Mouse (Mus musculus) heart, postnatal 25 days (tissue): Measurements from ENCODE around the gene Moxd1. TPM values are rescaled to one million over a fixed set of nuclear protein-coding genes. Genes with fewer than 3 reads are reported as not detected.

Source experiments
- DNase-seq: peaks from one replicate; pipeline ENCODE4 v3.0.0; 2022; ENCODE audit warnings: low spot score
- intact Hi-C: fragments of 180-260 bp; cut with DNase I; formaldehyde crosslinking; loops from one replicate; pipeline ENCODE4 v1.15.1; 2025
- total RNA-seq, 2 experiments: library from RNA; stranded (reverse); gene quantifications; 2 replicates each; pipeline ENCODE4 v1.2.3; 2021

The Moxd1 gene
- 1 to 10 TPM in 1 of 2 experiments, under 1 TPM in 1; 0.28 to 1.0 TPM for total RNA-seq

- DNase-seq: no peak
- intact Hi-C loops: no loop called here
These were observed at the start of gene Moxd1 for GRCm38 (mm10) chr10:24223449-24224143. Moxd1 (plus strand) TSS chr10:24223517.

DNA sequence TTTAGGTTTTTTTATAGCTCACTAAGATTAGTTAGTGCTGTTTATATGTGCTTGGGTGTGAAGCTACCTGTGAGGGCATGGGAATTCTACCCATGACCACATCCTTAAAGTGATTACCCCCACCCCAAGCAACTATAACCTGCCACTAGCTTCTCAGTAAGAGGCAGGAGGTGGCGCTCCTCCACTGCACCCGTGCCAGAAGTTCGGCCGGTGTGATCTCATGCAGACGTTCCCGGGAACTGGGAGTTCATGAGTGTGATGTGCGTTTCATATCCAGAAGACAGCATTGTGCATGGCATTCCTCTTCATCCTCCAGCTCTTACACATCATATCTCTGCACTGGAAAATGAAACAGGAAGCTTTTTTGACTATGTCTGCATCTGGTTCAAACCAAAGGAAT lies 32.9 kb upstream of the Moxd1 start:
- intact Hi-C loops: loop anchor here (2.0 kb wide), 1 partner anchor 108 kb away; no protein-coding TSS in a partner anchor
- DNase-seq: no peak

DNA sequence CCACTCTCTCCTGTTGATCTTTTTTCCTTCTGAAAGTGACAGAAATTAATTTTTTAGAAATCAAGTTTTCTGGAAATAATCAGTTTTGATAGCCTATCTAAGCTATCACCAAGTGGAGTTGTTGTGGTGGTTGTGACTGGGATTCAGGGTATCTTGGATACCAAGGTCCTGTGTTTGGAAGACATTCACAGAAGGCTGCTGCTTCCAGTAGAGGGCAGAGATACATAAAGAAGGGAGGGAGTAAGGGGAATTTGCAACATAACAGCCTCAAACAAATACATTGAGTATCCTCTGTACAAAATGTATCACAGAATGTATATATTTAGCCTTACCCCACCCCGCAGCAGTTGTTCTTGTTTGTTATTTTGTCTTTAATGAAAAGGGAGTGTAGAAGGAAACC lies 31.3 kb upstream of the Moxd1 start:
- DNase-seq: no peak
- intact Hi-C loops: loop anchor here (2.0 kb wide), 1 partner anchor 107 kb away; no protein-coding TSS in a partner anchor

DNA sequence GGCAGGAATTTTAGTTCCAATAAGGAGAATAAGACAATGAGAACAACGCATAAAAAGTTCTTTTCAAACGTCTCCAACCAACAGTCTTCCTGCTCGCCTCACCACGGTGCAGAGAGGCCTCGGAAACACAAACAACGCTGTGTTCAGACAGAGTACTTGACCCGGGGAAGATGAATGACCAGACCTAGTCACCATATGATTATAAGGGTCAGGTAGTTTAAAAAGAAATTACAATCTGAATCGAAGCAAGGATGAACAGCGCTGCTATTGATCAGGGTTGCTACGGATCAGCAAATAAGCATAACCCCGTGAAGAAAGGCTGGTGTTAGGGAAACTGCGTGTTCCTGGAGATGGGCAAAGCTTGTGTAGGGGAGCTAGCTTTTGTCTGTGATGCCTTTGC lies 24.0 kb upstream of the Moxd1 start:
- no peak for DNase-seq
- intact Hi-C loops: no loop called here

DNA sequence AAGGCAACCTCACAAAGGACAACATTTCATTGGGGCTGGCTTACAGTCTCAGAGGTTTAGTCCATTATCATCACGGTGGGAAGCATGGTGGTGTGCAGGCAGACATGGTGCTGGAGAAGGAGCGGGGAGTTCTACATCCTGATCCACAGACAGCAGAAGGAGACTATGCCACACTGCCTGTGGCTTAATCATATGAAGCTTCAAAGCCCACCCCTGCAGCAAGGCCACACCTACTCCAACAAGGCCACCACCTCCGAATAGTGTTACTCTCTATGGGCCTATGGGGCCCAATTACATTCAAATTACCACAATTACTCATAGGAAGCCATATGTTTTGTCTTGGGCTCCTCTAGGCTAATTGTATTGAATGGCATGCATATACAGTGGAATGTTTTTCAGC lies 23.2 kb upstream of the Moxd1 start:
- no peak for DNase-seq
- intact Hi-C loops: no loop called here

- intact Hi-C loops: no loop called here
- DNase-seq: no peak
These were observed 13.2 kb upstream of the Moxd1 start for GRCm38 (mm10) chr10:24210075-24210474.

- intact Hi-C loops: no loop called here
- no peak for DNase-seq
These were observed 10.0 kb upstream of the Moxd1 start for GRCm38 (mm10) chr10:24213297-24213696.

GRCm38 (mm10) chr10:24217558-24218268 lies 5.6 kb upstream of the Moxd1 start:
- DNase-seq: no peak

DNA sequence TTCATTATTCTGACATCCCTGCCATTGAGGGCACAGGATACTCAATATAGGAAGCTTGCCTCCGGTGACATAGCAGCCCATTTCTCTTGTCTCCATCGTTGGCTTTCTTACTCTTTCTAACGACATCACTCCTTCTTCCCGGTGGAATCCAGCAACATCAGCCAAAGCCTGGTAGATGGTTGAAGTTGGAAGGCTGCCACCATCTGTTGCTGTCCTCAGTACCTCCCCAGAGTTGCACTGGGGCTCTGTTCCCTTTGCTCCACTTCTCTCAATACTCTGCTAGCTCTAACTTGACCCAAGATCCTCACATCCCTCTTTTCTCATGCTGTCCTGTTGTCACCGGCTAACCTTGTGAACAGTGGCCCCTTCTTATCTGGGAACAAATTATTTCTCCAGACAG lies 2.4 kb upstream of the Moxd1 start:
- DNase-seq: no peak
- intact Hi-C loops: no loop called here

More at GRCm38 (mm10) chr10:24217558-24218268, 5.6 kb upstream of the Moxd1 start:
- intact Hi-C loops: no loop called here

- intact Hi-C loops: no loop called here
These were observed 406 bp upstream of the Moxd1 start for GRCm38 (mm10) chr10:24222911-24223310.

DNA sequence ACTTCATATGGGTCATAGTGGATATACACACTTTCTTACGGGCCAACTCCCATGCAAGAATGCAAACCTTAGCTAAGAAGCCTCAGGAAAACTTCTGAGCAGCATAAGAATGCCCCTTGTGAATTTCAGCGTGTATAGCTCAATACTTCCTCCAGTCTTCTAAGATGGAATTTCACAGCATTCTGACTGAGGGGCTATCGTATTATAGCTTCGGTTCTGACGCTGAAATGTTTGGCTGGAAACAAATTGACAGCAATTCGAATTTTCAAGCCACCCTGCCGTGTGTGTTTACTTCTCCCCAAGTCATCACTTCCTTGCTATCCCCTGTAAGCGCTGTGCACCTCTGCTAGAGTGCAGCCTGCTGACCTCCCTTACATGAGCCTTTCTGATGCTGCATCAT lies 1.3 kb downstream of the Moxd1 start:
- no peak for DNase-seq

More at GRCm38 (mm10) chr10:24222911-24223310, 406 bp upstream of the Moxd1 start:
- DNase-seq: no peak

GRCm38 (mm10) chr10:24228318-24229183 lies 5.2 kb downstream of the Moxd1 start:
- intact Hi-C loops: no loop called here
- no peak for DNase-seq

More for the DNA sequence above, 1.3 kb downstream of the Moxd1 start:
- intact Hi-C loops: no loop called here

GRCm38 (mm10) chr10:24232281-24232680 lies 9.0 kb downstream of the Moxd1 start:
- no peak for DNase-seq
- intact Hi-C loops: no loop called here

DNA sequence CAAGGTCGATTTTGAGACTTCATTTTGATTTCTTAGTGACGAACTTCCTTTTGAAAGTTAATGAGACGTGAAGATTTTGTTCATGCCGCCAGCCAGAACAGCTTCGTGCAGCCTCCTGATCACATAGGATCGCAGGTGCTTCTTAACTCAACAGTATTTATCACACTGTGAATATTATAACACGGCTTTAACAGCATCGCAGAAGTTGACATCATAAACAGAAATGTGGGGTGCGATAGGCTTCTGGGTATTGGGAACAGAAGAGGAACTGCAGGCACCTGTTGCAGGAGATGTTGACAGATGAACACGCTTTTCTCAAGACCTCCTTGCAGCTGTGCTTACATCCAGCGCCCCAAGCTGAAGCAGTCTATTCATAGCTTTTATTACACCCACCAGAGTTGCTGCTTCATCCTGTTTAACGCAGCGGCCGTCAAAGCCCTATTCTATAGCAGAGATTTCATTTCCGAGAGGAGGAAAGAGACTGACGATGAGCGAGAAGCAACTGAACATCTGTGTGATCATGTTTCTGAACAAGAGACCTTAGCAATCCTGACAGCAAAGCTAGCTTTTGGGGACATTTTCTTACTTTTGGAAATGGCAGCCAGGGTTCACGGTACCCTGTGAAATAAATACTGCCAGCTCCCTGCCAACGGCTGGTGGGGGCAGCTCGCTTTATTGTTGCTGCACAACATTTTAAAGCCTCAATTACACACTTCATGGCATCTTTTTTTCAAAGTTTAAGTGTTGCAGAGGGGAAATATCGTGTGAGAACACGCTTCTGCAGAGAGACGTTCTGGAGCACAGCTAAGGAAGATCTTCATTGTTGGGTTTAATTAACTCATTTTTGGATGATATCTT lies 12.3 kb downstream of the Moxd1 start:
- intact Hi-C loops: no loop called here
- no peak for DNase-seq

DNA sequence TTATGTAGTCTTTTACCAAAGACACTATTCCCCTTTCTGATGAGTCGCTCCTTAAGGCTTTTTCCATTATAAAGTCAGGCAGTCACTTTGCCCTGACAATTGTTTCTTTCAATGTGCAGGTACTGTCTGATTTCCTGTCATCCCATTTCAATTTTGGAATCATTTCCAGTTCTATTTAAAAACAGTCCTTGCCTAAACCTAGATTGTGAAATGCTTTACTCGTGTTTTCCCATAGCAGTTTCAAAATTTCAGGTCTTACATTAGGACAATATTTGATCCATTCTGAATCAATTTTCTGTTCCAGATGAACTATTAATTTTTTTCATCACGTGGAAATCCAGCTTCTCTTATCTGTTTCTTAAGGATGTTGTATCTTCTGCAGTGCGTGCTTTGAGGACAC lies 23.5 kb downstream of the Moxd1 start:
- intact Hi-C loops: no loop called here
- DNase-seq: no peak

DNA sequence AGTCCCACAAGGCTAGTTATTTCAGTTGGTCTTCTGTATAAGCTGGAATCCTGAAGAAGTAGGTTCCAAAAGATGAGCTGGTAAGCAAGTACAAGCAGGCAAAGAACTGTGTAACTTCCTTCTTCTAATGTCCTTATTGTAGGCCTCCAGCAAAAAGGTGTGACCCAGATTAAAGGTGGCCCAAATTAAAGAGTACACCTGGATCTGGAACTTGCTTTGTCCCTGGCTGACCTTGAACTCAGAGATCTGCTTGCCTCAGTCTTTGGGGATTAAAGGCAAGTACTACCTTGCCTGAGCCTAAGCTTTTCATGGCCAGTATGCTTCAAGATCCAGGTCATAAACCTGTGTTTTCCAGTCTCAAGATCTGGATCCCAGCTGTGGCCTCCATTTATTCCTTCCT lies 24.8 kb downstream of the Moxd1 start:
- no peak for DNase-seq
- intact Hi-C loops: no loop called here

GRCm38 (mm10) chr10:24251631-24252030 lies 28.3 kb downstream of the Moxd1 start:
- no peak for DNase-seq
- intact Hi-C loops: no loop called here

- intact Hi-C loops: no loop called here
- DNase-seq: no peak
These were observed 34.8 kb downstream of the Moxd1 start for GRCm38 (mm10) chr10:24258150-24258549.

DNA sequence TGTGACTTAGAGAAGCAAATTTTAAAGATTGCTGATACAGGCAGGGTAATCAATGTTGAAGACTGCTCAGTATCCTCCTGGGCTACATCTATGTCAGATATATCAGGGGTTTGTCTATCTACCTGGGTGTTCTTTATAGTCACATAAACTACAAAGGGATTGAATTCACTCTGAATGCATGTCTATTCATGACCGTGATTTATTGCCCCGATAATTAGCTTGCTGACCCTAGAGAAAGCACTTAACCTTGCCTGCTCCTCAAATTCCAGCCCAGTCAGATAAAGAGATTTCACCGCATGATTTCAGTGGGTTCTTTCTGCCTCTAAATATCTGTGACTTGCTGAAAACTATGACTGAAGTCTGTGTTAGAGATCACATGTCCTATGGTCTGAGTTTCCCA lies 35.6 kb downstream of the Moxd1 start:
- intact Hi-C loops: no loop called here
- DNase-seq: no peak
